Mouse (Mus musculus) left cerebral cortex, adult 18-20 months (tissue): ENCODE results near the gene Pxdn. TPM values are rescaled to one million over a fixed set of nuclear protein-coding genes. Genes with fewer than 3 reads are reported as not detected.

Source experiments
- total RNA-seq, 2 experiments: library from RNA; stranded (reverse); gene quantifications; 2 replicates each; pipeline ENCODE4 v1.2.3; 2021

Gene Pxdn
- total RNA-seq, 2 experiments from 2014 or later: 41.7 to 54.0 TPM

Other genes starting within 250 kb of the Pxdn start
- gene Tpo, start 195.0 kb downstream of the Pxdn start, total RNA-seq: under 1 TPM; 0.40 to 0.77 TPM